Mouse (Mus musculus) kidney, embryonic 16.5 days (tissue): ENCODE results near the gene Kitl. TPM values are rescaled to one million over a fixed set of nuclear protein-coding genes. Genes with fewer than 3 reads are reported as not detected.

Experiments used
- ATAC-seq: fragments of 200-750 bp; cut with Nextera tagmentation; 2 replicates; pipeline ENCODE4 v1.8.0; 2017; ENCODE audit warnings: moderate TSS enrichment; ENCODE audit not compliant: low FRiP score, low TSS enrichment
- H3K27ac ChIP-seq: fragments of 300-500 bp; sonication (generic); 2 replicates; pipeline ENCODE4 v1.5.1; 2014; ENCODE audit warnings: low read length
- H3K27me3 ChIP-seq: fragments of 300-500 bp; sonication (generic); 2 replicates; pipeline ENCODE4 v1.6.1; 2014; ENCODE audit warnings: low read length, control low read depth, mixed read lengths; ENCODE audit not compliant: insufficient read depth
- H3K36me3 ChIP-seq: fragments of 300-500 bp; sonication (generic); 2 replicates; pipeline ENCODE4 v1.6.1; 2014; ENCODE audit warnings: low read length, control low read depth, mixed read lengths; ENCODE audit not compliant: insufficient read depth
- H3K4me1 ChIP-seq: fragments of 300-500 bp; sonication (generic); 2 replicates; pipeline ENCODE4 v1.6.1; 2014; ENCODE audit warnings: low read length, control low read depth, mixed read lengths; ENCODE audit not compliant: insufficient read depth
- H3K4me2 ChIP-seq: fragments of 300-500 bp; sonication (generic); replicated peaks from 2 replicates; pipeline ENCODE4 v1.6.1; 2014; ENCODE audit warnings: low read depth, low read length
- H3K4me3 ChIP-seq: fragments of 300-500 bp; sonication (generic); 2 replicates; pipeline ENCODE4 v1.5.1; 2014; ENCODE audit warnings: mild to moderate bottlenecking, low read length
- H3K9ac ChIP-seq: fragments of 300-500 bp; sonication (generic); replicated peaks from 2 replicates; pipeline ENCODE4 v1.6.1; 2014; ENCODE audit warnings: low read length
- H3K9me3 ChIP-seq: fragments of 300-500 bp; sonication (generic); 2 replicates; pipeline ENCODE4 v1.6.1; 2016; ENCODE audit warnings: low read length, control low read depth
- WGBS: fragments of 180-500 bp; shearing (Covaris S2); extraction: QIAGEN DNeasy Blood & Tissue Kit; methylation state at CpG from one replicate; pipeline ENCODE4 v1.1.7; 2014; 5-methylcytosine and 5-hydroxymethylcytosine counted together
- polyA plus RNA-seq: library from polyadenylated mRNA; unstranded; fragments of >200 nt; fragmentation: Nextera tagmentation; extraction: Ambion mirVana; gene quantifications from 2 replicates; pipeline ENCODE4 v1.2.1, GENCODE M21; 2015

The Kitl gene
- polyA plus RNA-seq, 1 experiment from 2014 or later = 19.3 TPM

DNA sequence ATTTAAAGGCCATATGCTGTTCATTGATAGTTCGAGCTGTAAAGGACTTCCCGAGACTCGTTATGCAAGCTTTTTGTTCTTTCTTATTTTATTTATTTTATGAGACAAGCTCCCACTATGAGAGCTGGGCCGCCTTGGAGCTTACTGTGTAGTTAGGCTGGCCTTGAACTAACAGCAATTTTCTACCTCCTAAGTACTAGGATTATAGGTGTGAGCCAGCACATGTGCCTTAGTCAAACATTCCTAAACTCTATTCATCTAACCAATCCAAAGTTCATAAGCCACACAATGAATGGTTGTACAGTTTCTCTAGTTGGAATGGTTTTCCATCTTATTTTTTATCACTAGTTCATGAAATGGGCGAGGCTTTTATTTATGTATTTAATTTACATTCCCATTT lies 28.3 kb downstream of the Kitl start:
- Histone ChIP-seq H3K9me3 (no peaks in the 10 kb centered on the region), H3K36me3 (no peaks in the 10 kb centered on the region), H3K27me3 (no peaks in the 10 kb centered on the region), H3K4me2 (no peak overlapping the region), H3K4me1 (peaks cover 9% of the 10 kb centered on the region; the same call in 1 of the 2 replicates), H3K4me3 (no peak overlapping the region), H3K9ac (no peak overlapping the region), H3K27ac (no peak overlapping the region)
- no peak for ATAC-seq
- 91% methylated on average over 5 of the region's 5 CpGs for WGBS

GRCm38 (mm10) chr10:100044153-100044552 lies 28.7 kb downstream of the Kitl start:
- Histone ChIP-seq H3K9me3 (no peaks in the 10 kb centered on the region), H3K9ac (no peak overlapping the region), H3K36me3 (no peaks in the 10 kb centered on the region), H3K4me3 (no peak overlapping the region), H3K27me3 (no peaks in the 10 kb centered on the region), H3K4me1 (peaks cover 9% of the 10 kb centered on the region; the same call in 1 of the 2 replicates), H3K27ac (no peak overlapping the region), H3K4me2 (no peak overlapping the region)
- WGBS = 89% methylated on average over 6 of the region's 6 CpGs
- no peak for ATAC-seq

DNA sequence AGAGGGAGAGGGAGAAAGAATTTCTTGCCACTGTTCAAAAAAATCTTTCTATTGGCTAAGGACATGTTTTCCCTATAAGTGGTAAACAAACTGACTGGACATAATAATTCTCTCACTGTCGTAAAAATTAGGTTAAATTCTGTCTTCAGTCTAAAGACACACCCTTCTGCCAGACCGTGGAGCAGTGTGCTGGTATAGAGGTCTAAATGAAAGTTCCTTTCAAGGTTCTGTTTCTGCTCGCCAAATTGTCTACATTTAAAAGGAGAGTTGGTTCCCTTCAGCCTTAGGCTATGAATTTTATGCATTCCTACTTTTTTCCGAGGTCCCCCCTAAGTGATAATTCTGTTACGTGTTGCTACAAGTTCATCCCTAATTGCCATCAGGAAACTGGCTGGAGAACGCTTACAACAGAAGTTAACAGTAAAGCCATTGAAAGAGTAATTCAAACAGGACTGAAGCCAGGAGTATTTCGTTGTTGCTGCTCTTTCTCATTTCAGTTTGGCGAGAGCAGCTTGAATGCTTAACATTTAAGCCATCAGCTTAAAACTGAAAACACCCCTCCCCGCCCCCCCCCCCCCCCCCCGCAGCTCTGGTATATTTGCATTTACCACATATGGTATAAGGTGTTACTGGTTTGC lies 35.8 kb downstream of the Kitl start:
- ATAC-seq = no peak
- Histone ChIP-seq H3K4me2 (no peak overlapping the region), H3K9me3 (no peaks in the 10 kb centered on the region), H3K9ac (no peak overlapping the region), H3K27me3 (no peaks in the 10 kb centered on the region), H3K36me3 (no peaks in the 10 kb centered on the region), H3K27ac (no peak overlapping the region), H3K4me3 (no peak overlapping the region), H3K4me1 (peaks cover 3% of the 10 kb centered on the region; the same call in 1 of the 2 replicates)
- 41% methylated on average over 9 of the region's 10 CpGs for WGBS

DNA sequence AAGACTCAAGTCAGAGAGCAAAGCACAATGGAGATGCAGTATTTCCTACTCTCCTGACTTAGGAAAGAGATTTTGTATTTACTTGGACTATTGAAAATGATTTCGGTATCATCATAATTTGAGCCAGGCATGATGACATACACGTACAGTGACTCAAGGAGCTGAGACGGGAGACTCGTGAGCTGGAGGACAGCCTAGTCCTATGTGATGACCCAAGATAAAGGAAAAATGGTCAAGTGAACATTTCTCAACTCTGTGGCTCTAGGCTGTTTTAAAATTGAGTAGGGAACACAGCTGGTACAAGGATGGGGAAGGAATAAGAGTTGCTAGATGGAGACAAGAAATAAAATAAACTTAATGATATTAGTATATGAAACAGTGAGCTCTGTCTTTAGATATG lies 37.0 kb downstream of the Kitl start:
- Histone ChIP-seq H3K36me3 (no peaks in the 10 kb centered on the region), H3K4me3 (no peak overlapping the region), H3K9ac (no peak overlapping the region), H3K4me2 (no peak overlapping the region), H3K27me3 (no peaks in the 10 kb centered on the region), H3K4me1 (peaks cover 3% of the 10 kb centered on the region; the same call in 1 of the 2 replicates), H3K27ac (no peak overlapping the region), H3K9me3 (no peaks in the 10 kb centered on the region)
- 89% methylated on average over 4 of the region's 4 CpGs for WGBS
- no peak for ATAC-seq

GRCm38 (mm10) chr10:100052911-100053310 lies 37.5 kb downstream of the Kitl start:
- Histone ChIP-seq H3K9me3 (no peaks in the 10 kb centered on the region), H3K27me3 (no peaks in the 10 kb centered on the region), H3K36me3 (no peaks in the 10 kb centered on the region), H3K4me3 (no peak overlapping the region), H3K9ac (no peak overlapping the region), H3K27ac (no peak overlapping the region), H3K4me1 (peaks cover 3% of the 10 kb centered on the region; the same call in 1 of the 2 replicates), H3K4me2 (no peak overlapping the region)
- ATAC-seq = peak; percentile 87
- 57% methylated on average over 4 of the region's 4 CpGs for WGBS

GRCm38 (mm10) chr10:100054006-100054405 lies 38.6 kb downstream of the Kitl start:
- H3K4me2 ChIP-seq = no peak overlapping the region
- peaks cover 3% of the 10 kb centered on the region; the same call in 1 of the 2 replicates for H3K4me1 ChIP-seq
- H3K4me3 ChIP-seq = no peak overlapping the region
- H3K27me3 ChIP-seq = no peaks in the 10 kb centered on the region
- no peaks in the 10 kb centered on the region for H3K9me3 ChIP-seq
- no peak overlapping the region for H3K27ac ChIP-seq
- no peak overlapping the region for H3K9ac ChIP-seq
- no peak for ATAC-seq
- H3K36me3 ChIP-seq = no peaks in the 10 kb centered on the region
- WGBS = 79% methylated on average over 3 of the region's 3 CpGs

DNA sequence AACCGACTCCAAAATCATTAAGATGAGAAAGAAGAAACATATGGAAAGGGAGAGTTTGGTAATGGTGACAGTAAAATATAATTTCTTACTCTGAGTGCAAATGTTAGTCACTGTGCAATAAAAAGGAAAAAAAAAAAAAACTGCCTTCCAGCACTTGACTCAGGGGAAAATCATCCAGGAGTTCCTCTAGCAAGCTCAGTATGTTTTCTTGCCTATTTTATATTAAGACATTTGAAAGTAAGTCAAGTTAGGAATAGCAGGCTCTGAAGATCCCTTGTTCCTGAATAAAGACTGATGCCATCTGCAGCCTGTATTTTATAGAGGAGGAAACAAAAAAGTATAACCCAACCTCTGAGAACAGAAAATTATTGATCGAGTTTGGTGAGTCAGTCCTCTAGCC lies 39.7 kb downstream of the Kitl start:
- no peak for ATAC-seq
- H3K4me3 ChIP-seq = no peak overlapping the region
- no peaks in the 10 kb centered on the region for H3K27me3 ChIP-seq
- H3K27ac ChIP-seq = no peak overlapping the region
- no peak overlapping the region for H3K9ac ChIP-seq
- H3K9me3 ChIP-seq = no peaks in the 10 kb centered on the region
- 84% methylated on average over 2 of the region's 2 CpGs for WGBS
- peaks cover 3% of the 10 kb centered on the region; the same call in 1 of the 2 replicates for H3K4me1 ChIP-seq
- H3K36me3 ChIP-seq = no peaks in the 10 kb centered on the region
- no peak overlapping the region for H3K4me2 ChIP-seq

DNA sequence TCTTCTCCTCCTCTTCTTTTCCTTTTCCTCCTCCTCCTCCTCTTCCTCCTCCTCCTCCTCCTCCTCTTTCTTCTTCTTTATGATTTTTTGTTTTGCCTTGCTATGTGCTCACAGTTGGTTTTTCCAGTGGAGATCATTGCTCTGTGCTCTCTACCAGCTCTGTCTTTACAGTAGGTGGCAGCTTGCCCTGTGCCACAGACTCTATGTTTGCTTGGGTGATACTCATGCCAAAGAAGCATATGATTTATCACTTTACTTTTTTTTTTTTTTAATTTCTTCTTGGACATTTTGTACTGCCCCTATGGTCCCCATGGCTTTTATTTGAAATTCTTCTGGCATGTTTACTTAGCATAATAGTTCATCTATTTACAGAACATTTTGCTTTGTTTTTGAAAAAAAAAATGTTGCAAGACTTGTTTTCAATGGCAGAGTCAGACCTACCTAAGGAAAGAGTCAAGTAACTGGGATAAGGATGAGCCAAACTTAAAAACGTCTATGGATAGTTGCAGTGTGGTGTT lies 41.7 kb downstream of the Kitl start:
- 67% methylated on average over 1 of the region's 1 CpGs for WGBS
- no peak overlapping the region for H3K27ac ChIP-seq
- no peak overlapping the region for H3K4me3 ChIP-seq

DNA sequence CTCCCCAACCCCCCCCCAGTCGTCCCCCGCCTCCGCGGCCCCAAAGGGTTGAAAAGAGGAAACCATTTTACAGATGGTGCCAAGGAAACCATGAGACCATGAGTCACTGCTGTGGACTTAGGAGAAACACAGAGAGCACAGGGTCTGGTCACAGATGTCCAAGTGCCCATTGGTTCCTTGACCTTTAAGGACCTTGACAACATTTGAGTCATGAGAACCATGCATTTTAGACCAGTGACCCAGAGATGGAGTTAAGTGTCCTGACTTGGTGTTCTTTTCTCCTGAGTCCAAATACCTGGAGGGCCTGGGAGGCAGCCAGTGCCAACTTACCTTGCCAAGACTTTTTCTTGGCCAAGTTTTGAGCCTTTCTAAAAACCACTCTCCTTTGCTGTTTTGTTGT lies 43.9 kb downstream of the Kitl start:
- H3K27me3 ChIP-seq = no peaks in the 10 kb centered on the region
- H3K4me1 ChIP-seq = no peaks in the 10 kb centered on the region
- H3K4me2 ChIP-seq = no peak overlapping the region
- no peaks in the 10 kb centered on the region for H3K9me3 ChIP-seq
- WGBS = 90% methylated on average over 4 of the region's 4 CpGs
- H3K27ac ChIP-seq = no peak overlapping the region
- no peak overlapping the region for H3K4me3 ChIP-seq
- no peaks in the 10 kb centered on the region for H3K36me3 ChIP-seq
- no peak overlapping the region for H3K9ac ChIP-seq
- ATAC-seq = no peak

More for the DNA sequence above, 41.7 kb downstream of the Kitl start:
- Histone ChIP-seq H3K4me2 (no peak overlapping the region), H3K27me3 (no peaks in the 10 kb centered on the region), H3K4me1 (no peaks in the 10 kb centered on the region), H3K36me3 (no peaks in the 10 kb centered on the region), H3K9ac (no peak overlapping the region), H3K9me3 (no peaks in the 10 kb centered on the region)
- ATAC-seq = no peak

DNA sequence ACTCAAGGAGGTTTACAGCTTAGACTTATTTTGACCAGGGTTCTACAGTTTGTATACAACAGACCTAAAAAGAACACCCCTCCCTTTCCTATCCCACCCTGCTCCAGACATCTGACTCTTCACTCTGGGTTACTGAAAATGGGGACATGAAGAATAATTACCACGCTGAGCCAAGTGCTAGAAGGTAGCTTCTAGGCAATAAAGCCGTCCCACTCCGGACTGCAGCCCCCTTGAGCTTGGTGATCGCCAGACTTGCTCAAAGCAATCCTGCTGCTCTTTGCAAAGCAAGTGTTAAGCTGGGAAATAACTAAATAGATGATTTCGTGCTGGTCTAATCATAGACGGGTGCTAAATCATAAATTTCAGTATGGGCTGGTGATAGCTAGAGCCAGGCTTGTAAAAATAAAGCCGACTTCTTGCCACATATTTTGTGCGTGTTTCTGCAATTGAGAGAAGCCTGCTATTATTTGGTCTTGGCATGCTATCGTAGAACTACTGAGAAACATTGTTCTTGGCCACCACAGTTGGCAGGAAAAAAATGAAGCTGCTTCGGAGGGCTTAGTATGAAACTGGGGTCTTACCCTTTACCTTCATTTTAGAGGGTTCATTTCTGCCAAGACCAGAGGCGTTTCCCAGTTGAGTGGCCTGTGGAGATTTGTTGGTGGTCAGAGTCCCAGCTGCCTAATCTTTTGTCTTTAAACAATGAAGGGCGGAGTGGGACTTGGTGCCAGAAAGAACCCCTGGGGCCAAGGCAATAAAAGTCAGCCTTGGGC lies 50.3 kb downstream of the Kitl start:
- Histone ChIP-seq H3K9ac (no peak overlapping the region), H3K9me3 (no peaks in the 10 kb centered on the region), H3K4me1 (peaks cover 7% of the 10 kb centered on the region; the same call in 1 of the 2 replicates), H3K4me2 (no peak overlapping the region), H3K27me3 (no peaks in the 10 kb centered on the region), H3K27ac (no peak overlapping the region), H3K4me3 (no peak overlapping the region), H3K36me3 (no peaks in the 10 kb centered on the region)
- 38% methylated on average over 12 of the region's 12 CpGs for WGBS
- ATAC-seq = no peak
